Mouse (Mus musculus) erythroblast, adult 5-6 weeks (primary cell): ENCODE measurements around the gene Pold1. TPM values are rescaled to one million over a fixed set of nuclear protein-coding genes. Genes with fewer than 3 reads are reported as not detected.

ENCODE experiments used
- ATAC-seq: replicated peaks from 2 replicates; pipeline ENCODE4 v1.8.0; 2016; ENCODE audit warnings: moderate number of reproducible peaks, mild to moderate bottlenecking, moderate TSS enrichment, inconsistent platforms; ENCODE audit not compliant: poor library complexity, low FRiP score, severe bottlenecking
- total RNA-seq, 2 experiments: library from RNA; stranded (forward) in 1 of 2; stranded (reverse) in 1 of 2; fragments of 150-400 nt in 1 of 2; fragments of 200-764, 138-1000 nt in 1 of 2; gene quantifications; 2 replicates each; pipeline versions ENCODE4 v1.2.3 to v1.2.4; 2015 to 2017; ENCODE audit warnings: low replicate concordance in 2 of 2

Gene Pold1
- total RNA-seq, 2 experiments from 2014 or later = 21.3 to 29.3 TPM

- ATAC-seq = no peak
These were observed 19.1 kb downstream of the Pold1 start for GRCm38 (mm10) chr7:44529518-44529917.

GRCm38 (mm10) chr7:44527483-44528398 lies 20.9 kb downstream of the Pold1 start:
- ATAC-seq = no peak

GRCm38 (mm10) chr7:44526414-44527154 lies 22.1 kb downstream of the Pold1 start:
- no peak for ATAC-seq

GRCm38 (mm10) chr7:44525126-44525832 lies 23.4 kb downstream of the Pold1 start:
- ATAC-seq = no peak

- no peak for ATAC-seq
These were observed 24.1 kb downstream of the Pold1 start, which contains the start of gene Mybpc2 for GRCm38 (mm10) chr7:44524502-44524901. Gene Mybpc2 (minus strand): TSS chr7:44524656.

- no peak for ATAC-seq
These were observed 25.6 kb downstream of the Pold1 start for GRCm38 (mm10) chr7:44523056-44523455.

GRCm38 (mm10) chr7:44521710-44522109 lies 26.9 kb downstream of the Pold1 start:
- peak; percentile 22; the same call in 1 of the 2 replicates for ATAC-seq

- ATAC-seq = no peak
These were observed 27.7 kb downstream of the Pold1 start for GRCm38 (mm10) chr7:44520990-44521389.

- peak; percentile 52 for ATAC-seq
These were observed 29.3 kb downstream of the Pold1 start for GRCm38 (mm10) chr7:44519240-44519913.

- ATAC-seq = no peak
These were observed 41.2 kb downstream of the Pold1 start for GRCm38 (mm10) chr7:44507491-44507890.

GRCm38 (mm10) chr7:44501563-44502115 lies 47.0 kb downstream of the Pold1 start:
- ATAC-seq = peak; percentile 66

GRCm38 (mm10) chr7:44500046-44500445 lies 48.6 kb downstream of the Pold1 start:
- ATAC-seq = no peak

GRCm38 (mm10) chr7:44498922-44499321 lies 49.7 kb downstream of the Pold1 start:
- no peak for ATAC-seq

GRCm38 (mm10) chr7:44497361-44498055 lies 51.1 kb downstream of the Pold1 start:
- no peak for ATAC-seq

- ATAC-seq = peak; percentile 65
These were observed 51.9 kb downstream of the Pold1 start for GRCm38 (mm10) chr7:44496771-44497109.

- peak; percentile 89 for ATAC-seq
These were observed 52.5 kb downstream of the Pold1 start, which contains the start of the genes Emc10 and Fam71e1 for GRCm38 (mm10) chr7:44495992-44496770. Gene Emc10 (minus strand): TSS chr7:44496529. Gene Fam71e1 (plus strand): TSS chr7:44496581.

GRCm38 (mm10) chr7:44495086-44495485 lies 53.6 kb downstream of the Pold1 start:
- ATAC-seq = no peak

- no peak for ATAC-seq
These were observed 54.0 kb downstream of the Pold1 start for GRCm38 (mm10) chr7:44494681-44495080.
